Mouse (Mus musculus): ENCODE measurements around the gene Tmem246. TPM values are rescaled to one million over a fixed set of nuclear protein-coding genes. Genes with fewer than 3 reads are reported as not detected.
A peak's percentile ranks its signal among the peaks of the same experiment; 100 is the strongest.

Gene Tmem246
- polyA plus RNA-seq, 1 experiment from 2014 or later = 34.2 TPM

DNA sequence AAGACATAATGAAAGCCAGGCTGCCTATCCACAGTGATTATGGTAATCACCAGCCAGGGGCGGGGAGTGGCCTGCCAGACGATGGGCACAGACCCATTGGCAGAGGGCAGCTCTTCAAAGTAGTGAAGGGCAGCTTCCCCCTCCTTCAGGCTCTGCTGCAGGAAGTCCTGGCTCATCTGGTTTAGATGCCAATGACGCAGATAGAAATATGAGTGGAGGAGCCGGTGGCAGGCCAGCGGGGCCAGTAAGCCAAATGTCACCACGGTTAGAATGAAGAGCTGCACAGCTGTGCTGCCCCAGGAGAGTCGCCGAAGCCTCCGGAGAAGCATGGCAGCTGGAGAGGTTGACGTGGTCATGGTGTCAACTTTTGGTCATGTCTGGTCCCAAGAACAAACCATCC, 10.9 kb downstream of the Tmem246 start:
- no peak overlapping the region for H3K4me3 ChIP-seq (replicated peaks; ENCODE audit: low read length)
- ATAC-seq (ENCODE audit: insufficient read depth, low FRiP score) = no peak
- no peak overlapping the region for H3K27ac ChIP-seq (ENCODE audit: low read length)
- H3K9me3 ChIP-seq (replicated peaks; ENCODE audit: control insufficient read depth, low read length) = no peaks in the 10 kb centered on the region
- H3K4me1 ChIP-seq (ENCODE audit: control insufficient read depth, insufficient read depth, low read length) = peaks cover 25% of the 10 kb centered on the region
- H3K9ac ChIP-seq (ENCODE audit: low read length) = no peak overlapping the region
- H3K27me3 ChIP-seq (ENCODE audit: control insufficient read depth, insufficient read depth, low read length) = no peaks in the 10 kb centered on the region
- WGBS = 86% methylated on average over 10 of the region's 10 CpGs
- no peak overlapping the region for H3K4me2 ChIP-seq (ENCODE audit: low read depth, low read length)
- H3K36me3 ChIP-seq (ENCODE audit: control insufficient read depth, insufficient read depth, low read length) = peaks cover 12% of the 10 kb centered on the region; the same call in 1 of the 2 replicates

DNA sequence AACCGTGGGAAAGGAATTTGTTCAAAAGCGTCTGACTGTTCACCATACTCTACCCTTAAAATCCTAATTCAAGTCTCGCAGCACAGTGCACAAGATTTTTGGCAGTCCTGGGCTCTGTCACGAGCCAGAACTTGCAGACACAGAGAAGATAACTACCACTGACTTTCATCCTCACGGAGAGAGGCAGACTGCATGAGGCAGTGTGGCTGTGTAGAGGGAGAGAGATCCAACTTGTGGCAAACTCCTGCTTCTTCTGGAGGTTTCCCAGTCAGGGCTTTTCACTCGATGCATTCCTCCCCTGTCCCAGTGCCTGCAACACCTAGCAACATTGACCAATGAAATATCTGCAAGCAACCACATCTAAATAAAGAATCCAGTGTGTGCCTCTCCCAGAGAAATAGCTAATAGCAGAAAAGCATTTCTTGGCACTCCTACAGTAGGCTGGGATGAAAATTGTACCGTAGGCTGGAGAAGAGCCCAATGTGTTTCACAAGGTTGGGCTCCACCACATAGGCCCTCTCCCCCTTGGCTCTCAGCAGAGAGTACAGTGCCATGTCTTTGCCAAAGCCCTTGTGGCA, 12.1 kb downstream of the Tmem246 start:
- no peak overlapping the region for H3K4me3 ChIP-seq (replicated peaks; ENCODE audit: low read length)
- no peaks in the 10 kb centered on the region for H3K9me3 ChIP-seq (replicated peaks; ENCODE audit: control insufficient read depth, low read length)
- WGBS = 64% methylated on average over 7 of the region's 7 CpGs
- H3K4me2 ChIP-seq (ENCODE audit: low read depth, low read length) = no peak overlapping the region
- peaks cover 25% of the 10 kb centered on the region for H3K4me1 ChIP-seq (ENCODE audit: control insufficient read depth, insufficient read depth, low read length)
- peaks cover 12% of the 10 kb centered on the region; the same call in 1 of the 2 replicates for H3K36me3 ChIP-seq (ENCODE audit: control insufficient read depth, insufficient read depth, low read length)
- no peaks in the 10 kb centered on the region for H3K27me3 ChIP-seq (ENCODE audit: control insufficient read depth, insufficient read depth, low read length)
- H3K9ac ChIP-seq (ENCODE audit: low read length) = no peak overlapping the region
- peak overlapping the region; percentile 88 for H3K27ac ChIP-seq (ENCODE audit: low read length)
- ATAC-seq (ENCODE audit: insufficient read depth, low FRiP score) = no peak

DNA sequence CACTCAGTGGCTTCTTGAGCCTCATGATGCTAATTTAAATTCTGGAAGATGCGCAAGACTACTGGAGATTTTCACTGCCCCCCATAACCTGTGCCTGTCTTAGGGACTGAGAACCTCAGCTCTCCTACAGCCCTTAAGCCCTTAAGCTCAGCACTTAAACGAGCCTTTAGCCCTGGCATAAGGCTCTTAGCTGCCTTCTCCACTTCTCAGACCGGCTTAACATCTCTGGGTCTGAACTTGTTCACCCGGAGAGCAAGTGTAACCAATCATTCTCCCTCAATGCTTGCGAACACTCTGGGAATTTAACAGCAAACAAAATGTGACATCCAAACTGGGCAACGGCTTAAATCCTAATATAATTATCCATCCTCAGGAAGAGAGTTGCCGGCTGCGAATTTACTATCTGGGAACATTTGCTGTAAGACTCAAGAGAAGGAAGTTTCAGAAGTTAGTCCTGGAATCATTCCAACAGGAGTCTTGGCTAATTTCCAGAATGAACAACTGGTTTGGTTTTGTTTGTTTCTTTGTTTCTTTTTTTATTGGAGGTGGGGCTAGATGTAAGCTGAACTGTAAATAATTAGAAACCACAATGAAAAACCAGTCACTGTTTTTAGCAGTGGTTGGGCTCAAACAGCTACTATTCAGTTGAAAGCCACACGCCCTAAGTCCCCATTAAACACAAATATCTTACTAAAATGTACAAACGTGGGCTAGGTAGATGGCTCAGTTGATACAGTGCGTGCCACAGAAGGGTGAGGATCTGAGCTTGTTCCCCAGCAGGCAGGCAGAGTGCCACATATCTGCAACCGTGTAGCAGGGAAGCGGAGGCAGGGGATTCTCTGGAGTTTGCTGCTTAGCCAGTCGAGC, 13.5 kb downstream of the Tmem246 start:
- H3K9me3 ChIP-seq (replicated peaks; ENCODE audit: control insufficient read depth, low read length) = no peaks in the 10 kb centered on the region
- H3K4me2 ChIP-seq (ENCODE audit: low read depth, low read length) = peak overlapping the region; percentile 16; the same call in 1 of the 2 replicates
- peaks cover 25% of the 10 kb centered on the region for H3K4me1 ChIP-seq (ENCODE audit: control insufficient read depth, insufficient read depth, low read length)
- ATAC-seq (ENCODE audit: insufficient read depth, low FRiP score) = peak; percentile 84; the same call in 1 of the 2 replicates
- H3K27ac ChIP-seq (ENCODE audit: low read length) = peak overlapping the region; percentile 88
- WGBS = 26% methylated on average over 14 of the region's 14 CpGs
- H3K9ac ChIP-seq (ENCODE audit: low read length) = 0 out of 2 replicates have a peak overlapping the region, but pooled peaks have one; percentile 43
- peaks cover 12% of the 10 kb centered on the region; the same call in 1 of the 2 replicates for H3K36me3 ChIP-seq (ENCODE audit: control insufficient read depth, insufficient read depth, low read length)
- H3K4me3 ChIP-seq (replicated peaks; ENCODE audit: low read length) = no peak overlapping the region
- H3K27me3 ChIP-seq (ENCODE audit: control insufficient read depth, insufficient read depth, low read length) = no peaks in the 10 kb centered on the region

DNA sequence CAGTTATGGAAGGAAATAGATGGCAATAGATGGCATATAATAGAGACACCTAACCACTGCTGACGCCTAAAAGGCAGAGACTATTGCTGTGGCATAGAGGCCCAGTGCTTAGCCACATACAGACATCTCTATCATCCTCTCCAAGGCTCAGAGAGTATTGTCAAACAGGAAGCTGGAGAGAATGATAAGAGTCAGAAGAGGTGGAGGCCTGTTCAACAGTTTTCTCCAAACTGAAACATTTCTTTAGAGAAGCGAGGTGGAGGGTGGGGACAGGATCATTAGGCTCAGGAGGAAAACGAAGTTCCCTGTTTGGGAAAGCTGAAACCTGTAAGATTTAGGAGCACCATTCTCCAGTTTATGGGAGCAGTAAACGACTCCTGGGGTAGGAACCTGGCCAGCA, 16.4 kb downstream of the Tmem246 start:
- Histone ChIP-seq H3K9ac (ENCODE audit: low read length) (no peak overlapping the region), H3K4me2 (ENCODE audit: low read depth, low read length) (no peak overlapping the region), H3K9me3 (replicated peaks; ENCODE audit: control insufficient read depth, low read length) (no peaks in the 10 kb centered on the region), H3K27me3 (ENCODE audit: control insufficient read depth, insufficient read depth, low read length) (no peaks in the 10 kb centered on the region), H3K4me1 (ENCODE audit: control insufficient read depth, insufficient read depth, low read length) (peaks cover 25% of the 10 kb centered on the region), H3K4me3 (replicated peaks; ENCODE audit: low read length) (no peak overlapping the region), H3K36me3 (ENCODE audit: control insufficient read depth, insufficient read depth, low read length) (0 out of 2 replicates have a peak, but pooled peaks cover 4% of the 10 kb centered on the region), H3K27ac (ENCODE audit: low read length) (no peak overlapping the region)
- ATAC-seq (ENCODE audit: insufficient read depth, low FRiP score) = no peak
- WGBS = 68% methylated on average over 4 of the region's 4 CpGs

DNA sequence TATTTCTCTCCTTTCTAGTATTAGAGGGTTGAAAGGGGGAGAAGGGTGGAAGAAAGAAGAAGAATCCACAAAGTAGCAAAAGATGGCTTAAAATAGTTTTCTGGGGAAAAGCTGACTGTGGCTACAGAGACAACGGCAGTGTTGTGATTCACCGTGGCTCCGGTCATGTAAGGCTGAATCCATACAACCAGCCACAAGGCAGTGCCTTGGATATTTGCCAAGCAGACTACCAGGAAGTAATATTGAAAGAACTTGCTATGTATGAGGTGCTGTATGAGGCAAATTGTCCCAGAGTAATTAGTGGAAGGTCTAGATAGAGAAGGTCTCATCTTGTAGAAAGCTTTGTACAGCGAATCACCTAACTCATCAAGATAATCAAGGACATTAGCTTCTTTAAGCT, 25.5 kb downstream of the Tmem246 start:
- Histone ChIP-seq H3K4me1 (ENCODE audit: control insufficient read depth, insufficient read depth, low read length) (no peaks in the 10 kb centered on the region), H3K4me3 (replicated peaks; ENCODE audit: low read length) (no peak overlapping the region), H3K36me3 (ENCODE audit: control insufficient read depth, insufficient read depth, low read length) (no peaks in the 10 kb centered on the region), H3K4me2 (ENCODE audit: low read depth, low read length) (no peak overlapping the region), H3K9ac (ENCODE audit: low read length) (no peak overlapping the region), H3K27me3 (ENCODE audit: control insufficient read depth, insufficient read depth, low read length) (no peaks in the 10 kb centered on the region), H3K27ac (ENCODE audit: low read length) (no peak overlapping the region), H3K9me3 (replicated peaks; ENCODE audit: control insufficient read depth, low read length) (no peaks in the 10 kb centered on the region)
- ATAC-seq (ENCODE audit: insufficient read depth, low FRiP score) = no peak
- WGBS = 72% methylated on average over 4 of the region's 4 CpGs

DNA sequence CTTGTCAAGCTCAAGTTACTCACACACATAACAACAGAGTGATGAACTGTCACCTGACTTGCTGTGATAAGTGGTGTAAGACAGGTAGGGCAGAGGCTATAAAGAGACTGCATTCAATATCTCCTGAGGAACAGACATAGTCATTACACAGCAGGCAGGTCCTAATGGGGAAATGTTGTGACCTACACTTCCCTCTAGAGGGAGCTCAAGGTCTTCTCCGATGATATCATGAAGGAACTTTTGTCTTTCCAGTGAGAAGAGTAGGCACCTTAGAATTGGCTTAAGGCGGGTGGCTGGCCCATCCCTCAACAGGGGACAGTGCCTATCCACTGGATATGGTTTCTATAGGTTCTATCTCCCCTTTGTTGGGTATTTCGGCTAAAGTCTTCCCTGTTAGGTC, 30.1 kb downstream of the Tmem246 start:
- no peak overlapping the region for H3K4me3 ChIP-seq (replicated peaks; ENCODE audit: low read length)
- H3K4me2 ChIP-seq (ENCODE audit: low read depth, low read length) = no peak overlapping the region
- ATAC-seq (ENCODE audit: insufficient read depth, low FRiP score) = no peak; the same call in 1 of the 2 replicates
- H3K27me3 ChIP-seq (ENCODE audit: control insufficient read depth, insufficient read depth, low read length) = no peaks in the 10 kb centered on the region
- 19% methylated on average over 3 of the region's 3 CpGs for WGBS
- H3K36me3 ChIP-seq (ENCODE audit: control insufficient read depth, insufficient read depth, low read length) = no peaks in the 10 kb centered on the region
- no peak overlapping the region for H3K27ac ChIP-seq (ENCODE audit: low read length)
- H3K4me1 ChIP-seq (ENCODE audit: control insufficient read depth, insufficient read depth, low read length) = no peaks in the 10 kb centered on the region
- H3K9me3 ChIP-seq (replicated peaks; ENCODE audit: control insufficient read depth, low read length) = no peaks in the 10 kb centered on the region
- H3K9ac ChIP-seq (ENCODE audit: low read length) = no peak overlapping the region

DNA sequence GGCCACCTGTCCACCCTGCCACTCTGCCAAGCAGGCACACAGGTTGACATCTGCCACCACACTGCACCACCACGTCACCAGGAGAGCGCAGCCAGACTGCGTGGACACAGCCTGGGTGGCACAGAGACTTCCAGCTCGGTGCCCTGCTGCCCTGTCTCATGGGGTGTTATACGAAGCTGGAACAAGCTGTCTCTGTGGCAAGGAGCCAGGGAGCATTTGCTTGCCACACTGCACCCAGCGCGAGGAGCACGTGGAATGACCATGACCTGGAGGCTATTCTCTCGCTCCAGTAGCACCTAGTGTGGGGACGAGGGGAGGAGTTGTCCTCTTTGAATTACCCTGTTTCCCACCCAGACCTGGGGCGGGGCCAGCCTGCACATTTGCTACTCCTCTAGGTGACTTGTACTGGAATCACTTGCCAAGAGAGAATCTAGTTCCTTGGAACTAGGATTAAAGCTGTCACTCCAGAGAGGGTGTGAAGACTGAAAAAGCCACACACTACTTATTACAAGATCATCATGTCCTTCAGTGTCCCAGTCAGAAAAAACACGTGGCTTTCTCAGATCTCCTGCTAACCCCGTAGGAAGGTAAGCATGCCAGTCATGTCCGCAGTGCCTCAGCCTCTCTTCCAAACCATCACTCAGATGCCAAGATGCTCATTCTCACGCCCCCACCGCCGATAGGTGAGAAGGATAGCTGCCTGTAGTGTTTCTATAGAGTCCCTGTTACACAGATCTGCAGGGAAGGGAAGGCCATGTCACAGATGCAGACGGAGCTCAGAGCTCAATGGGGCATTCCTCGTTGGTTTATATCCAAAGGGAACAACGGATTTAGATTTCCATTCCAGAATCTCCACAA, 37.5 kb downstream of the Tmem246 start:
- WGBS = 61% methylated on average over 20 of the region's 20 CpGs

DNA sequence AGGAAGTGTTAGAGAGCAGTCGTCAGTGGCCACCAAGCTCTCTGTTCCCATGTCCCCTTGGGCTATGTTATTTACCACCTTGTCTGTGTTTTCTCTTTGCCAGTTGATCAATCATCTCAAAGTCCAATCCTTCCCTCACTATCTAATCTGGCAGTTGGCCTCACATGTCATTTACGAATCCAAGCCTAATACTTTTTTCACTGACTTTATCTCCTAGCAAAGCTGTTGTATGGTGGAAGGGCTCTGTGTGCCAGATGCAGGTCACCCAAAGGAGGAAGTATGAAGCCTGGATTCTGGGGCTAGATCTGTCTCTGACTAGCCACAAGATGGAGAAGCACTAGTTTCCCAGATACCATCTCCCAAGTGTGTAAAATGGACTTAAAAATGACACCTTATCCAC, 39.5 kb downstream of the Tmem246 start:
- H3K4me1 ChIP-seq (ENCODE audit: control insufficient read depth, insufficient read depth, low read length) = no peaks in the 10 kb centered on the region
- H3K4me3 ChIP-seq (replicated peaks; ENCODE audit: low read length) = no peak overlapping the region
- H3K27me3 ChIP-seq (ENCODE audit: control insufficient read depth, insufficient read depth, low read length) = no peaks in the 10 kb centered on the region
- H3K36me3 ChIP-seq (ENCODE audit: control insufficient read depth, insufficient read depth, low read length) = no peaks in the 10 kb centered on the region
- H3K9me3 ChIP-seq (replicated peaks; ENCODE audit: control insufficient read depth, low read length) = no peaks in the 10 kb centered on the region
- no peak overlapping the region for H3K4me2 ChIP-seq (ENCODE audit: low read depth, low read length)
- no peak overlapping the region for H3K9ac ChIP-seq (ENCODE audit: low read length)
- no peak overlapping the region for H3K27ac ChIP-seq (ENCODE audit: low read length)
- 53% methylated on average over 2 of the region's 2 CpGs for WGBS
- ATAC-seq (ENCODE audit: insufficient read depth, low FRiP score) = peak; percentile 33; the same call in 1 of the 2 replicates

More for the DNA sequence above, 37.5 kb downstream of the Tmem246 start:
- no peaks in the 10 kb centered on the region for H3K4me1 ChIP-seq (ENCODE audit: control insufficient read depth, insufficient read depth, low read length)
- no peak overlapping the region for H3K4me2 ChIP-seq (ENCODE audit: low read depth, low read length)
- no peaks in the 10 kb centered on the region for H3K36me3 ChIP-seq (ENCODE audit: control insufficient read depth, insufficient read depth, low read length)
- H3K27ac ChIP-seq (ENCODE audit: low read length) = no peak overlapping the region
- no peaks in the 10 kb centered on the region for H3K27me3 ChIP-seq (ENCODE audit: control insufficient read depth, insufficient read depth, low read length)
- no peak overlapping the region for H3K9ac ChIP-seq (ENCODE audit: low read length)
- H3K9me3 ChIP-seq (replicated peaks; ENCODE audit: control insufficient read depth, low read length) = no peaks in the 10 kb centered on the region
- ATAC-seq (ENCODE audit: insufficient read depth, low FRiP score) = peak; percentile 64
- no peak overlapping the region for H3K4me3 ChIP-seq (replicated peaks; ENCODE audit: low read length)

Data from stomach, embryonic 16.5 days (tissue).